Mouse (Mus musculus): ENCODE measurements around the gene Rara. TPM values are rescaled to one million over a fixed set of nuclear protein-coding genes. Genes with fewer than 3 reads are reported as not detected.
A peak's percentile ranks its signal among the peaks of the same experiment; 100 is the strongest.

Gene Rara
- polyA plus RNA-seq, 1 experiment from 2014 or later = 36.9 TPM

GRCm38 (mm10) chr11:98943741-98944461 lies 16.3 kb downstream of the Rara start:
- Histone ChIP-seq H3K36me3 (0 out of 2 replicates have a peak, but pooled peaks cover 4% of the 10 kb centered on the region), H3K4me3 (peak overlapping the region; percentile 75; the same call in 1 of the 2 replicates), H3K9me3 (no peaks in the 10 kb centered on the region), H3K27me3 (ENCODE audit: insufficient read depth, poor library complexity, severe bottlenecking) (no peaks in the 10 kb centered on the region), H3K27ac (peak overlapping the region; percentile 97), H3K4me1 (peaks cover 96% of the 10 kb centered on the region)
- DNase-seq (ENCODE audit: low spot score) = no peak
- WGBS = 27% methylated on average over 14 of the region's 14 CpGs

GRCm38 (mm10) chr11:98944897-98945604 lies 17.4 kb downstream of the Rara start:
- Histone ChIP-seq H3K4me1 (peaks cover 96% of the 10 kb centered on the region), H3K4me3 (peak overlapping the region; percentile 31), H3K36me3 (peaks cover 11% of the 10 kb centered on the region), H3K9me3 (no peaks in the 10 kb centered on the region), H3K27ac (peak overlapping the region; percentile 97), H3K27me3 (ENCODE audit: insufficient read depth, poor library complexity, severe bottlenecking) (no peaks in the 10 kb centered on the region)
- no peak for DNase-seq (ENCODE audit: low spot score)
- whole genome bisulfite sequencing = 33% methylated on average over 11 of the region's 11 CpGs

- Histone ChIP-seq H3K4me1 (peaks cover 96% of the 10 kb centered on the region), H3K27ac (peak overlapping the region; percentile 97), H3K4me3 (peak overlapping the region; percentile 24; the same call in 1 of the 2 replicates), H3K27me3 (ENCODE audit: insufficient read depth, poor library complexity, severe bottlenecking) (no peaks in the 10 kb centered on the region), H3K36me3 (peaks cover 16% of the 10 kb centered on the region), H3K9me3 (no peaks in the 10 kb centered on the region)
- DNase-seq (ENCODE audit: low spot score) = no peak
- WGBS = 46% methylated on average over 3 of the region's 3 CpGs
These were observed 18.0 kb downstream of the Rara start for GRCm38 (mm10) chr11:98945605-98945977.

- 62% methylated on average over 18 of the region's 18 CpGs for WGBS
- Histone ChIP-seq H3K4me3 (no peak overlapping the region), H3K27me3 (ENCODE audit: insufficient read depth, poor library complexity, severe bottlenecking) (no peaks in the 10 kb centered on the region), H3K27ac (peak overlapping the region; percentile 36; the same call in 1 of the 2 replicates), H3K36me3 (peaks cover 34% of the 10 kb centered on the region), H3K4me1 (peaks cover 91% of the 10 kb centered on the region), H3K9me3 (no peaks in the 10 kb centered on the region)
- no peak for DNase-seq (ENCODE audit: low spot score)
These were observed 20.5 kb downstream of the Rara start for GRCm38 (mm10) chr11:98947969-98948569.

GRCm38 (mm10) chr11:98949242-98949957 lies 21.8 kb downstream of the Rara start:
- Histone ChIP-seq H3K9me3 (no peaks in the 10 kb centered on the region), H3K36me3 (peaks cover 34% of the 10 kb centered on the region), H3K4me1 (peaks cover 91% of the 10 kb centered on the region), H3K27me3 (ENCODE audit: insufficient read depth, poor library complexity, severe bottlenecking) (no peaks in the 10 kb centered on the region), H3K27ac (peak overlapping the region; percentile 67), H3K4me3 (no peak overlapping the region)
- DNase-seq (ENCODE audit: low spot score) = no peak
- WGBS = 70% methylated on average over 12 of the region's 12 CpGs

GRCm38 (mm10) chr11:98949958-98950460 lies 22.4 kb downstream of the Rara start:
- WGBS = 80% methylated on average over 7 of the region's 7 CpGs
- Histone ChIP-seq H3K9me3 (no peaks in the 10 kb centered on the region), H3K36me3 (peaks cover 34% of the 10 kb centered on the region), H3K4me1 (peaks cover 91% of the 10 kb centered on the region), H3K27ac (peak overlapping the region; percentile 67), H3K4me3 (no peak overlapping the region), H3K27me3 (ENCODE audit: insufficient read depth, poor library complexity, severe bottlenecking) (no peaks in the 10 kb centered on the region)
- DNase-seq (ENCODE audit: low spot score) = no peak

GRCm38 (mm10) chr11:98950484-98950883 lies 22.9 kb downstream of the Rara start:
- WGBS = 89% methylated on average over 9 of the region's 9 CpGs
- no peak overlapping the region for H3K4me3 ChIP-seq
- H3K36me3 ChIP-seq = peaks cover 34% of the 10 kb centered on the region
- H3K4me1 ChIP-seq = peaks cover 91% of the 10 kb centered on the region
- H3K27ac ChIP-seq = peak overlapping the region; percentile 67
- no peaks in the 10 kb centered on the region for H3K27me3 ChIP-seq (ENCODE audit: insufficient read depth, poor library complexity, severe bottlenecking)
- no peak for DNase-seq (ENCODE audit: low spot score)
- no peaks in the 10 kb centered on the region for H3K9me3 ChIP-seq

GRCm38 (mm10) chr11:98951026-98951906 lies 23.6 kb downstream of the Rara start:
- peak overlapping the region; percentile 67 for H3K27ac ChIP-seq
- no peaks in the 10 kb centered on the region for H3K9me3 ChIP-seq
- no peaks in the 10 kb centered on the region for H3K27me3 ChIP-seq (ENCODE audit: insufficient read depth, poor library complexity, severe bottlenecking)
- peaks cover 91% of the 10 kb centered on the region for H3K4me1 ChIP-seq
- H3K4me3 ChIP-seq = no peak overlapping the region; the same call in 1 of the 2 replicates
- 72% methylated on average over 16 of the region's 16 CpGs for WGBS
- H3K36me3 ChIP-seq = peaks cover 34% of the 10 kb centered on the region
- no peak for DNase-seq (ENCODE audit: low spot score)

- peaks cover 41% of the 10 kb centered on the region for H3K36me3 ChIP-seq
- no peak overlapping the region for H3K27ac ChIP-seq
- 86% methylated on average over 1 of the region's 1 CpGs for WGBS
- H3K9me3 ChIP-seq = no peaks in the 10 kb centered on the region
- no peak for DNase-seq (ENCODE audit: low spot score)
- no peaks in the 10 kb centered on the region for H3K27me3 ChIP-seq (ENCODE audit: insufficient read depth, poor library complexity, severe bottlenecking)
- H3K4me3 ChIP-seq = no peak overlapping the region
- H3K4me1 ChIP-seq = peaks cover 92% of the 10 kb centered on the region
These were observed 24.5 kb downstream of the Rara start for GRCm38 (mm10) chr11:98952111-98952510.

GRCm38 (mm10) chr11:98952736-98953135 lies 25.1 kb downstream of the Rara start:
- Histone ChIP-seq H3K27ac (peak overlapping the region; percentile 71), H3K9me3 (no peaks in the 10 kb centered on the region), H3K36me3 (peaks cover 48% of the 10 kb centered on the region), H3K27me3 (ENCODE audit: insufficient read depth, poor library complexity, severe bottlenecking) (no peaks in the 10 kb centered on the region), H3K4me3 (no peak overlapping the region), H3K4me1 (peaks cover 86% of the 10 kb centered on the region)
- 57% methylated on average over 2 of the region's 2 CpGs for WGBS
- DNase-seq (ENCODE audit: low spot score) = no peak

GRCm38 (mm10) chr11:98953361-98953760 lies 25.7 kb downstream of the Rara start:
- Histone ChIP-seq H3K4me3 (no peak overlapping the region), H3K27ac (peak overlapping the region; percentile 71), H3K36me3 (peaks cover 53% of the 10 kb centered on the region), H3K27me3 (ENCODE audit: insufficient read depth, poor library complexity, severe bottlenecking) (no peaks in the 10 kb centered on the region), H3K4me1 (peaks cover 79% of the 10 kb centered on the region), H3K9me3 (no peaks in the 10 kb centered on the region)
- DNase-seq (ENCODE audit: low spot score) = no peak
- 8% methylated on average over 2 of the region's 2 CpGs for WGBS

Data from heart, embryonic 10.5 days (tissue).